Mouse (Mus musculus): ENCODE data around the gene Slc2a6. TPM values are rescaled to one million over a fixed set of nuclear protein-coding genes. Genes with fewer than 3 reads are reported as not detected.

Gene Slc2a6
- polyA plus RNA-seq (2016; fragmentation: Nextera tagmentation; extraction: Ambion mirVana) = 0.34 and 0.49 TPM in 2 replicates

GRCm38 (mm10) chr2:27027618-27028436, at the start of gene Slc2a6:
TSS of gene Slc2a6 (minus strand) at chr2:27027998.
- WGBS = 3% methylated on average over 38 of the region's 38 CpGs
- 0 out of 2 replicates have a peak within 1 kb of the TSS, but pooled peaks have one; percentile 1 for H3K27ac ChIP-seq
- no peaks in the 10 kb centered on the region for H3K9me3 ChIP-seq
- peaks cover 15% of the 10 kb centered on the region for H3K4me1 ChIP-seq
- DNase-seq (ENCODE audit: low spot score) = peak; percentile 92
- peak within 1 kb of the TSS; percentile 44 for H3K4me3 ChIP-seq
- peaks cover 51% of the 10 kb centered on the region for H3K27me3 ChIP-seq (ENCODE audit: insufficient read depth, poor library complexity, severe bottlenecking)
- no peaks in the 10 kb centered on the region for H3K36me3 ChIP-seq

GRCm38 (mm10) chr2:27075485-27075884, 47.7 kb upstream of the Slc2a6 start:
- DNase-seq (ENCODE audit: low spot score) = no peak
- H3K36me3 ChIP-seq = no peaks in the 10 kb centered on the region
- H3K4me1 ChIP-seq = peaks cover 54% of the 10 kb centered on the region
- H3K4me3 ChIP-seq = no peak overlapping the region
- no peaks in the 10 kb centered on the region for H3K9me3 ChIP-seq
- H3K27ac ChIP-seq = no peak overlapping the region
- 64% methylated on average over 3 of the region's 3 CpGs for WGBS
- H3K27me3 ChIP-seq (ENCODE audit: insufficient read depth, poor library complexity, severe bottlenecking) = peaks cover 21% of the 10 kb centered on the region

DNA sequence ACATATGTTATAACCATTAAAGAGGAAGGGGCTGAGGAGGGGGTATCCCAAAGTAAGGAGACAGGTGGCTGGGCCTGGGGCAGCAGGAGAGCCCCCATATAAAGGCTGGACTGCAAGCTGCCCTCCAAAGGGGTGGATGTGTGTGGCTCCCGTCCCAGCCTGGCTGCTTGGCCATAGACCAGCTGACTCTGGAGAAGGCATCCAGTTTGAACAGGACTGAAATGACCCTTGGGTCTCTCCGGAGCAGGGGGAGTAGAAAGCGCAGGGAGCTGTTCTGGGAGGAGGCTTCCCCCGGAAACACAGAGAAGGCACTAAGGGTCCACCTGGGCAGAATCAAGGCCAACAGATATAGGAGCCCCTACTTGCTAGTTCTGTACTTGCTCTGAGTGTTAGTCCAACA, 47.0 kb upstream of the Slc2a6 start:
- 86% methylated on average over 4 of the region's 4 CpGs for WGBS

GRCm38 (mm10) chr2:27073407-27073806, 45.6 kb upstream of the Slc2a6 start:
- Histone ChIP-seq H3K9me3 (no peaks in the 10 kb centered on the region), H3K36me3 (no peaks in the 10 kb centered on the region), H3K27me3 (ENCODE audit: insufficient read depth, poor library complexity, severe bottlenecking) (peaks cover 17% of the 10 kb centered on the region), H3K4me1 (peaks cover 37% of the 10 kb centered on the region), H3K27ac (0 out of 2 replicates have a peak overlapping the region, but pooled peaks have one; percentile 4), H3K4me3 (no peak overlapping the region)
- 64% methylated on average over 4 of the region's 4 CpGs for WGBS
- DNase-seq (ENCODE audit: low spot score) = no peak

More for the DNA sequence above, 47.0 kb upstream of the Slc2a6 start:
- Histone ChIP-seq H3K27ac (0 out of 2 replicates have a peak overlapping the region, but pooled peaks have one; percentile 26), H3K4me3 (no peak overlapping the region), H3K27me3 (ENCODE audit: insufficient read depth, poor library complexity, severe bottlenecking) (peaks cover 20% of the 10 kb centered on the region), H3K4me1 (peaks cover 49% of the 10 kb centered on the region), H3K9me3 (no peaks in the 10 kb centered on the region), H3K36me3 (no peaks in the 10 kb centered on the region)
- DNase-seq (ENCODE audit: low spot score) = no peak

- Histone ChIP-seq H3K4me3 (no peak within 1 kb of the TSS), H3K27me3 (ENCODE audit: insufficient read depth, poor library complexity, severe bottlenecking) (peaks cover 12% of the 10 kb centered on the region), H3K27ac (no peak within 1 kb of the TSS; the same call in 1 of the 2 replicates), H3K36me3 (no peaks in the 10 kb centered on the region), H3K4me1 (peaks cover 28% of the 10 kb centered on the region), H3K9me3 (no peaks in the 10 kb centered on the region)
- WGBS = 93% methylated on average over 2 of the region's 2 CpGs
- no peak for DNase-seq (ENCODE audit: low spot score)
Observed at GRCm38 (mm10) chr2:27071978-27072377, 44.2 kb upstream of the Slc2a6 start, which contains the start of gene Mymk. TSS of gene Mymk (minus strand) at chr2:27072179.

GRCm38 (mm10) chr2:27071137-27071536, 43.3 kb upstream of the Slc2a6 start:
- no peak overlapping the region for H3K4me3 ChIP-seq
- no peaks in the 10 kb centered on the region for H3K36me3 ChIP-seq
- H3K27me3 ChIP-seq (ENCODE audit: insufficient read depth, poor library complexity, severe bottlenecking) = peaks cover 9% of the 10 kb centered on the region
- no peak overlapping the region for H3K27ac ChIP-seq
- WGBS = 35% methylated on average over 4 of the region's 4 CpGs
- no peaks in the 10 kb centered on the region for H3K9me3 ChIP-seq
- H3K4me1 ChIP-seq = peaks cover 28% of the 10 kb centered on the region
- DNase-seq (ENCODE audit: low spot score) = no peak

- Histone ChIP-seq H3K4me1 (peaks cover 21% of the 10 kb centered on the region), H3K9me3 (no peaks in the 10 kb centered on the region), H3K27ac (no peak overlapping the region), H3K4me3 (no peak overlapping the region), H3K36me3 (no peaks in the 10 kb centered on the region), H3K27me3 (ENCODE audit: insufficient read depth, poor library complexity, severe bottlenecking) (peaks cover 9% of the 10 kb centered on the region)
- no peak for DNase-seq (ENCODE audit: low spot score)
- 87% methylated on average over 2 of the region's 2 CpGs for WGBS
Observed at GRCm38 (mm10) chr2:27070247-27070813, 42.5 kb upstream of the Slc2a6 start.

GRCm38 (mm10) chr2:27069646-27070045, 41.8 kb upstream of the Slc2a6 start:
- H3K36me3 ChIP-seq = no peaks in the 10 kb centered on the region
- peaks cover 9% of the 10 kb centered on the region for H3K27me3 ChIP-seq (ENCODE audit: insufficient read depth, poor library complexity, severe bottlenecking)
- H3K4me1 ChIP-seq = peaks cover 16% of the 10 kb centered on the region; the same call in 1 of the 2 replicates
- H3K4me3 ChIP-seq = no peak overlapping the region
- 60% methylated on average over 3 of the region's 3 CpGs for WGBS
- no peak for DNase-seq (ENCODE audit: low spot score)
- H3K27ac ChIP-seq = peak overlapping the region; percentile 5; the same call in 1 of the 2 replicates
- no peaks in the 10 kb centered on the region for H3K9me3 ChIP-seq

- H3K4me3 ChIP-seq = no peak overlapping the region
- DNase-seq (ENCODE audit: low spot score) = no peak
- 41% methylated on average over 2 of the region's 2 CpGs for WGBS
- no peaks in the 10 kb centered on the region for H3K36me3 ChIP-seq
- peaks cover 7% of the 10 kb centered on the region for H3K27me3 ChIP-seq (ENCODE audit: insufficient read depth, poor library complexity, severe bottlenecking)
- H3K4me1 ChIP-seq = peaks cover 16% of the 10 kb centered on the region; the same call in 1 of the 2 replicates
- no peaks in the 10 kb centered on the region for H3K9me3 ChIP-seq
- no peak overlapping the region for H3K27ac ChIP-seq
Observed at GRCm38 (mm10) chr2:27067996-27068395, 40.2 kb upstream of the Slc2a6 start.

- H3K27ac ChIP-seq = no peak overlapping the region
- no peak overlapping the region for H3K4me3 ChIP-seq
- no peaks in the 10 kb centered on the region for H3K9me3 ChIP-seq
- DNase-seq (ENCODE audit: low spot score) = no peak
- H3K36me3 ChIP-seq = no peaks in the 10 kb centered on the region
- H3K4me1 ChIP-seq = peaks cover 19% of the 10 kb centered on the region
- H3K27me3 ChIP-seq (ENCODE audit: insufficient read depth, poor library complexity, severe bottlenecking) = no peaks in the 10 kb centered on the region; the same call in 1 of the 2 replicates
- 74% methylated on average over 2 of the region's 2 CpGs for WGBS
Observed at GRCm38 (mm10) chr2:27067124-27067523, 39.3 kb upstream of the Slc2a6 start.

DNA sequence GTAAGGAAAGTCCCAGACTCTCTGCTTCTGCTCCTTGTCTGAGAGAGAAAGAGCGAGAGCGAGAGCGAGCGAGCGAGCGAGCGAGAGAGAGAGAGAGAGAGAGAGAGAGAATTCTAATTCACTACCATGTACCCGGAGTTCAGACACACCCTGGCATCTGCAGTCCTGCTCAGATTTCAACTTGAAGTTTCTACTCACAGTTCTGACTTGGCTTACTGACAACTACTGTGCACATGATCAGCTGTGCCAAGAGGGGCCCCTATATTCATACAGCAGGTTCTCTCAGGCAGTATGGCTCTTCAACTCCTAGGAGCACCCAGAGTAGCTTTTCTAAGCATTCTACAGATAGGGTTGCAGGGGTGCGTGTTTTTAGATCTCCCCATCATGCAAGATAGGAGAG, 31.4 kb upstream of the Slc2a6 start:
- H3K27ac ChIP-seq = no peak overlapping the region

DNA sequence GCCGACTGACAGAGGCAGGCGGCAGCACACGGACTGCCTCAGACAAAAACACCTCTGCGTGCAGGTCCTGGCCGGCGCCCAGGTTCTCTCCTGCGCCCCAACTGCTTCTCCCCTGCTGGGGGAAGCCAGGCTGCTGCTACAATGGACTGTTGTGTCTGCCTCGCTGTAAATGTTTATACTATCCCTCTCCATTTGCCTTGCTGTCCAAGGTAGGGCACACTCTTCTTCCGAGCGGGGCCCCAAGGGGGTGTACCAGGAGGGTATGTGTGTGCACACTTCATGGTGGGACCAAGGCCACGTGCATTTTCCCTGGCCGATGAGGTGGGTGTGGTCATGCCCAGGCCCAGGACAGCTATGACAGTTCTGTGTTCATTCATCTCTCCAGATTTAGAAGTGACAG, 31.0 kb upstream of the Slc2a6 start:
- H3K4me3 ChIP-seq = no peak overlapping the region
- H3K27me3 ChIP-seq (ENCODE audit: insufficient read depth, poor library complexity, severe bottlenecking) = 0 out of 2 replicates have a peak, but pooled peaks cover 9% of the 10 kb centered on the region
- H3K4me1 ChIP-seq = peaks cover 39% of the 10 kb centered on the region
- no peak for DNase-seq (ENCODE audit: low spot score)
- H3K27ac ChIP-seq = no peak overlapping the region
- no peaks in the 10 kb centered on the region for H3K36me3 ChIP-seq
- WGBS = 61% methylated on average over 12 of the region's 12 CpGs
- no peaks in the 10 kb centered on the region for H3K9me3 ChIP-seq

More for the DNA sequence above, 31.4 kb upstream of the Slc2a6 start:
- 78% methylated on average over 9 of the region's 9 CpGs for WGBS
- no peak for DNase-seq (ENCODE audit: low spot score)
- no peak overlapping the region for H3K4me3 ChIP-seq
- H3K27me3 ChIP-seq (ENCODE audit: insufficient read depth, poor library complexity, severe bottlenecking) = 0 out of 2 replicates have a peak, but pooled peaks cover 9% of the 10 kb centered on the region
- no peaks in the 10 kb centered on the region for H3K9me3 ChIP-seq
- H3K4me1 ChIP-seq = peaks cover 39% of the 10 kb centered on the region
- H3K36me3 ChIP-seq = no peaks in the 10 kb centered on the region

DNA sequence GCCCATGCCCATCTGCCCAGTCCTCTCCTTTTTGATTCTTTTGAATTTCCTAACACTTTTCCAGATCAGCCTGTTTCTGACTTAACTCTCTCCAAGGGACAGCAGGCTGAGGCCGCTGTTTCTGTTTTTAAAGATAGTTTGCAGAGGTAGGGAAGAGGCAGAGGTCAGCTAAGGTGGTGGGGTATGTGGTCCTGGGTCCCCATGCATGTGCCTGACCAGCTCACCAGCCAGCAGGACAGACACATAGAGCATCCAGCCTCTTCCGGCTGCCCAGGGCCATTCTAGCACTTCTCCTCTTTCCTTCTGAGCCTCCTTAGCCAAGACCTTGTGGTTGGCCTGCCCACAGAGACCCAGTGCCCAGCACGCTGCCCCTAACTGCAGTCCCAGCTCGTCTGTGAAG, 30.5 kb upstream of the Slc2a6 start:
- 62% methylated on average over 4 of the region's 4 CpGs for WGBS
- no peaks in the 10 kb centered on the region for H3K36me3 ChIP-seq
- peaks cover 39% of the 10 kb centered on the region for H3K4me1 ChIP-seq
- no peak overlapping the region for H3K4me3 ChIP-seq
- DNase-seq (ENCODE audit: low spot score) = no peak
- no peaks in the 10 kb centered on the region for H3K9me3 ChIP-seq
- H3K27me3 ChIP-seq (ENCODE audit: insufficient read depth, poor library complexity, severe bottlenecking) = 0 out of 2 replicates have a peak, but pooled peaks cover 9% of the 10 kb centered on the region
- H3K27ac ChIP-seq = no peak overlapping the region

All from heart, embryonic 10.5 days (tissue).